Mouse (Mus musculus) heart, embryonic 15.5 days (tissue): ENCODE results near the gene Hcar1. TPM values are rescaled to one million over a fixed set of nuclear protein-coding genes. Genes with fewer than 3 reads are reported as not detected.

Experiments
- ATAC-seq: fragments of 200-750 bp; cut with Nextera tagmentation; replicated peaks from 2 replicates; pipeline ENCODE4 v1.8.0; 2017; ENCODE audit warnings: low read depth, moderate TSS enrichment; ENCODE audit not compliant: insufficient number of reproducible peaks, insufficient read depth, low FRiP score
- H3K27ac ChIP-seq: fragments of 300-500 bp; sonication (generic); 2 replicates; pipeline ENCODE4 v1.5.1; 2015; ENCODE audit warnings: mild to moderate bottlenecking, inconsistent platforms
- H3K27me3 ChIP-seq: fragments of 300-500 bp; sonication (generic); 2 replicates; pipeline ENCODE4 v1.6.1; 2015; ENCODE audit warnings: inconsistent platforms
- H3K36me3 ChIP-seq: fragments of 300-500 bp; sonication (generic); 2 replicates; pipeline ENCODE4 v1.6.1; 2015; ENCODE audit warnings: mild to moderate bottlenecking, inconsistent platforms
- H3K4me1 ChIP-seq: fragments of 300-500 bp; sonication (generic); replicated peaks from 2 replicates; pipeline ENCODE4 v1.6.1; 2015; ENCODE audit warnings: inconsistent platforms
- H3K4me2 ChIP-seq: fragments of 300-500 bp; sonication (generic); 2 replicates; pipeline ENCODE4 v1.6.1; 2015; ENCODE audit warnings: inconsistent platforms, mild to moderate bottlenecking, moderate library complexity
- H3K4me3 ChIP-seq: fragments of 300-500 bp; sonication (generic); 2 replicates; pipeline ENCODE4 v1.5.1; 2015; ENCODE audit warnings: mild to moderate bottlenecking, inconsistent platforms
- H3K9ac ChIP-seq: fragments of 300-500 bp; sonication (generic); 2 replicates; pipeline ENCODE4 v1.6.1; 2015; ENCODE audit warnings: mild to moderate bottlenecking, inconsistent platforms
- H3K9me3 ChIP-seq: fragments of 300-500 bp; sonication (generic); replicated peaks from 2 replicates; pipeline ENCODE4 v1.6.1; 2016; ENCODE audit warnings: inconsistent platforms
- WGBS: fragments of 180-500 bp; shearing (Covaris S2); methylation state at CpG from one replicate; pipeline ENCODE4 v1.1.7; 2015; ENCODE audit warnings: mixed read lengths; 5-methylcytosine and 5-hydroxymethylcytosine counted together
- polyA plus RNA-seq: library from polyadenylated mRNA; unstranded; fragments of >200 nt; fragmentation: Nextera tagmentation; extraction: Ambion mirVana; gene quantifications from 2 replicates; pipeline ENCODE4 v1.2.1, GENCODE M21; 2015

Hcar1 gene
- polyA plus RNA-seq, 1 experiment from 2014 or later = 0.16 TPM

GRCm38 (mm10) chr5:123863934-123864333 lies 15.9 kb downstream of the Hcar1 start:
- WGBS = 84% methylated on average over 14 of the region's 14 CpGs
- no peak for ATAC-seq

GRCm38 (mm10) chr5:123862374-123863350 lies 17.2 kb downstream of the Hcar1 start:
- H3K4me3 ChIP-seq = no peak overlapping the region
- 70% methylated on average over 15 of the region's 15 CpGs for WGBS
- ATAC-seq = no peak

More at GRCm38 (mm10) chr5:123863934-123864333, 15.9 kb downstream of the Hcar1 start:
- Histone ChIP-seq H3K27me3 (no peaks in the 10 kb centered on the region), H3K4me1 (no peaks in the 10 kb centered on the region), H3K4me2 (no peak overlapping the region), H3K9me3 (no peaks in the 10 kb centered on the region), H3K27ac (no peak overlapping the region), H3K36me3 (no peaks in the 10 kb centered on the region), H3K9ac (no peak overlapping the region), H3K4me3 (no peak overlapping the region)

GRCm38 (mm10) chr5:123858798-123859197 lies 21.0 kb downstream of the Hcar1 start:
- H3K9ac ChIP-seq = no peak overlapping the region
- no peak overlapping the region for H3K4me3 ChIP-seq
- H3K4me2 ChIP-seq = no peak overlapping the region
- ATAC-seq = no peak
- H3K27me3 ChIP-seq = no peaks in the 10 kb centered on the region
- 68% methylated on average over 11 of the region's 11 CpGs for WGBS
- H3K27ac ChIP-seq = no peak overlapping the region
- no peaks in the 10 kb centered on the region for H3K4me1 ChIP-seq
- no peaks in the 10 kb centered on the region for H3K36me3 ChIP-seq
- H3K9me3 ChIP-seq = no peaks in the 10 kb centered on the region

More at GRCm38 (mm10) chr5:123862374-123863350, 17.2 kb downstream of the Hcar1 start:
- H3K36me3 ChIP-seq = no peaks in the 10 kb centered on the region
- H3K9ac ChIP-seq = no peak overlapping the region
- peak overlapping the region; percentile 12; the same call in 1 of the 2 replicates for H3K4me2 ChIP-seq
- no peaks in the 10 kb centered on the region for H3K9me3 ChIP-seq
- H3K4me1 ChIP-seq = no peaks in the 10 kb centered on the region
- no peak overlapping the region for H3K27ac ChIP-seq
- no peaks in the 10 kb centered on the region for H3K27me3 ChIP-seq

- Histone ChIP-seq H3K27me3 (no peaks in the 10 kb centered on the region), H3K9ac (no peak overlapping the region), H3K4me1 (peaks cover 3% of the 10 kb centered on the region; the same call in 1 of the 2 replicates), H3K4me3 (no peak overlapping the region), H3K36me3 (no peaks in the 10 kb centered on the region), H3K9me3 (no peaks in the 10 kb centered on the region), H3K4me2 (no peak overlapping the region), H3K27ac (no peak overlapping the region)
- ATAC-seq = no peak
- 77% methylated on average over 9 of the region's 9 CpGs for WGBS
These were observed 25.3 kb downstream of the Hcar1 start for GRCm38 (mm10) chr5:123854511-123854910.

- Histone ChIP-seq H3K27me3 (no peaks in the 10 kb centered on the region), H3K27ac (no peak overlapping the region), H3K9me3 (no peaks in the 10 kb centered on the region), H3K4me3 (no peak overlapping the region), H3K4me2 (no peak overlapping the region), H3K9ac (no peak overlapping the region), H3K36me3 (no peaks in the 10 kb centered on the region), H3K4me1 (peaks cover 3% of the 10 kb centered on the region; the same call in 1 of the 2 replicates)
- no peak for ATAC-seq
- 79% methylated on average over 11 of the region's 11 CpGs for WGBS
These were observed 25.8 kb downstream of the Hcar1 start for GRCm38 (mm10) chr5:123853877-123854504.

GRCm38 (mm10) chr5:123851398-123851797 lies 28.4 kb downstream of the Hcar1 start:
- Histone ChIP-seq H3K4me3 (no peak overlapping the region), H3K4me1 (peaks cover 3% of the 10 kb centered on the region; the same call in 1 of the 2 replicates), H3K9ac (no peak overlapping the region), H3K9me3 (no peaks in the 10 kb centered on the region), H3K36me3 (no peaks in the 10 kb centered on the region), H3K4me2 (no peak overlapping the region), H3K27ac (no peak overlapping the region), H3K27me3 (no peaks in the 10 kb centered on the region)
- 33% methylated on average over 2 of the region's 2 CpGs for WGBS
- no peak for ATAC-seq

GRCm38 (mm10) chr5:123844316-123844715 lies 35.5 kb downstream of the Hcar1 start:
- ATAC-seq = no peak
- peaks cover 6% of the 10 kb centered on the region for H3K4me1 ChIP-seq
- H3K27me3 ChIP-seq = no peaks in the 10 kb centered on the region
- 90% methylated on average over 14 of the region's 14 CpGs for WGBS
- no peak overlapping the region for H3K4me3 ChIP-seq
- H3K9ac ChIP-seq = no peak overlapping the region
- no peak overlapping the region for H3K27ac ChIP-seq
- H3K9me3 ChIP-seq = no peaks in the 10 kb centered on the region
- no peak overlapping the region for H3K4me2 ChIP-seq
- H3K36me3 ChIP-seq = no peaks in the 10 kb centered on the region

- Histone ChIP-seq H3K27me3 (no peaks in the 10 kb centered on the region), H3K4me1 (peaks cover 6% of the 10 kb centered on the region), H3K36me3 (no peaks in the 10 kb centered on the region), H3K27ac (no peak overlapping the region), H3K9me3 (no peaks in the 10 kb centered on the region), H3K4me3 (no peak overlapping the region), H3K4me2 (no peak overlapping the region), H3K9ac (no peak overlapping the region)
- 65% methylated on average over 4 of the region's 4 CpGs for WGBS
- no peak for ATAC-seq
These were observed 36.0 kb downstream of the Hcar1 start for GRCm38 (mm10) chr5:123843816-123844215.

- Histone ChIP-seq H3K27me3 (no peaks in the 10 kb centered on the region), H3K9ac (no peak overlapping the region), H3K4me1 (peaks cover 6% of the 10 kb centered on the region), H3K4me2 (no peak overlapping the region), H3K27ac (no peak overlapping the region), H3K36me3 (no peaks in the 10 kb centered on the region), H3K4me3 (no peak overlapping the region), H3K9me3 (no peaks in the 10 kb centered on the region)
- ATAC-seq = no peak
- 84% methylated on average over 3 of the region's 3 CpGs for WGBS
These were observed 36.9 kb downstream of the Hcar1 start for GRCm38 (mm10) chr5:123842935-123843282.

GRCm38 (mm10) chr5:123842221-123842934 lies 37.4 kb downstream of the Hcar1 start:
- 45% methylated on average over 11 of the region's 11 CpGs for WGBS
- no peak overlapping the region for H3K9ac ChIP-seq
- no peak for ATAC-seq
- no peak overlapping the region for H3K4me2 ChIP-seq
- peaks cover 6% of the 10 kb centered on the region for H3K4me1 ChIP-seq
- no peaks in the 10 kb centered on the region for H3K36me3 ChIP-seq
- H3K27ac ChIP-seq = no peak overlapping the region
- H3K27me3 ChIP-seq = no peaks in the 10 kb centered on the region
- no peak overlapping the region for H3K4me3 ChIP-seq
- H3K9me3 ChIP-seq = no peaks in the 10 kb centered on the region

GRCm38 (mm10) chr5:123837371-123837770 lies 42.4 kb downstream of the Hcar1 start:
- WGBS = 49% methylated on average over 4 of the region's 4 CpGs
- Histone ChIP-seq H3K9me3 (no peaks in the 10 kb centered on the region), H3K9ac (no peak overlapping the region), H3K4me3 (no peak overlapping the region), H3K27ac (no peak overlapping the region), H3K4me2 (no peak overlapping the region), H3K4me1 (peaks cover 6% of the 10 kb centered on the region), H3K27me3 (no peaks in the 10 kb centered on the region), H3K36me3 (no peaks in the 10 kb centered on the region)
- ATAC-seq = no peak
